Mouse (Mus musculus): ENCODE data around the gene Mpp1.

Gene Mpp1

DNA sequence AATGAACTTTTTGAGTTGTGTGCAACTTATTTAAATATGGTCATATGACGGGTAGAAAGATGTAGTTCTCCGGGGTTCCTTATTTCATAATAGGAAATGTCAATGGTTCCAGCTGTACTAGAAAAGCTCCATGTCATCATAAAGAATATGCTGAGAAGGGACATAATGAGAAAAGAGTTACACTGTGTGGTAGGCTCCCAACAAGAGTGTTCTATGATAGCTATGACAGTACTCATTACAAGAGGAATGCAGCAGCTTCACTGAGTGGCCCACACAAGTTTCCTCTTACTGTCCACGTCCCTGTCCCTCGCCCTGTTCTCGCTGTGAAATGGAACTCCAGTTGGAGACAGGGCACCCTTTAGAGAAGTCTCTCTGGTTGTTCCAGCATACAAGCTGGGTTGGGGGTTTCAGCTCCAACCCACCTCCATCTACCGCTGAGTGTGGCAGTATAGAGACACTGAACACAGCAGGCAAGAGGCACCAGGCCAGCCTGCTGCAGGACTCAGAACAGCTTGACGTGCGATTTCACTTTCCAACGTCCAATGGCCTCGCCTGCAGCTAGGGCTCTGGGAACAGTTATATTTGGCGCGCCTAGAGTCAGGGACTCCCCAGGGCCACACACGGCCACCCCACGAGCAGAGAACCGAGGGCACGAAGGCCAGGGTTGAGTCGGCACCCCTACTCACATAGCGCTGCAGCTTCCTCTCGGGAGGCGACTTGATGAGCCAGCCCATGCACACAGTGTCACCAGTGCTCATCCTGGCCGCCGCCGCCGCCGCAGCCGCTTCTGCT, 46.6 kb downstream of the Mpp1 start:
- DNase-seq (ENCODE audit: low spot score in 2 of 2), result peak; percentile 2 to 14

DNA sequence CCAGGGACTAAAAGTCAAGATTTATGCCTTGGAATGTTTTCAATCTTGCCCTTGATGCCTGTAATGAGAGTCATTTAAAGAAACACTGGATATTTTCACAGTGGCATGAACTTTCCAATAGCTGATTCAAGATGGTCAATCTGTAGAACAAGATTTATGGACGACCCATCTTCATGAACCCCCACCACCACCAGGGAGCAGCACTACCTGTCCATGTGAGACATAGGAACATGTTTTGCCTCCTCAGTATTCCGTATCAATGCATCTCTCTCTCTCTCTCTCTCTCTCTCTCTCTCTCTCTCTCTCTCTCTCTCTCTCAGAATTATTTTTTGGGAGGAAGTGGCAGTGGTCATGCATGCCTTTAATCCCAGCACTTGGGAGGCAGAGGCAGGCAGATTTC, 48.5 kb downstream of the Mpp1 start:
- DNase-seq (ENCODE audit: low spot score in 2 of 2), result peak in 1 of 2 experiments; percentile 27

Data from natural killer cell, adult 2 months (primary cell).